Mouse (Mus musculus): ENCODE results near the gene Zfp467.

The Zfp467 gene

GRCm38 (mm10) chr6:48411193-48412092 lies 34.2 kb downstream of the Zfp467 start:
- peak; percentile 36 to 43 for DNase-seq (ENCODE audit: low spot score in 2 of 2)

GRCm38 (mm10) chr6:48410551-48410950 lies 35.1 kb downstream of the Zfp467 start:
- no peak for DNase-seq (ENCODE audit: low spot score in 2 of 2)

- no peak for DNase-seq (ENCODE audit: low spot score in 2 of 2)
Observed at GRCm38 (mm10) chr6:48409726-48410343, 35.8 kb downstream of the Zfp467 start.

GRCm38 (mm10) chr6:48404071-48404470 lies 41.6 kb downstream of the Zfp467 start:
- no peak for DNase-seq (ENCODE audit: low spot score in 2 of 2)

- DNase-seq (ENCODE audit: low spot score in 2 of 2): no peak
Observed at GRCm38 (mm10) chr6:48399906-48400305, 45.7 kb downstream of the Zfp467 start.

- peak; percentile 49 to 69 for DNase-seq (ENCODE audit: low spot score in 2 of 2)
Observed at GRCm38 (mm10) chr6:48397336-48397735, 48.3 kb downstream of the Zfp467 start.

- DNase-seq (ENCODE audit: low spot score in 2 of 2): no peak
Observed at GRCm38 (mm10) chr6:48396686-48397085, 48.9 kb downstream of the Zfp467 start.

- DNase-seq (ENCODE audit: low spot score in 2 of 2): no peak
Observed at GRCm38 (mm10) chr6:48396008-48396595, 49.5 kb downstream of the Zfp467 start.

- DNase-seq (ENCODE audit: low spot score in 2 of 2): peak; percentile 71 to 79
Observed at GRCm38 (mm10) chr6:48395105-48396007, 50.3 kb downstream of the Zfp467 start, which contains the start of gene Krba1. TSS of gene Krba1 (plus strand) at chr6:48395586.

- DNase-seq (ENCODE audit: low spot score in 2 of 2): no peak
Observed at GRCm38 (mm10) chr6:48393811-48394210, 51.8 kb downstream of the Zfp467 start.

GRCm38 (mm10) chr6:48388221-48388620 lies 57.4 kb downstream of the Zfp467 start:
- no peak for DNase-seq (ENCODE audit: low spot score in 2 of 2)
